Mouse (Mus musculus): ENCODE results near the gene Tmem121. TPM values are rescaled to one million over a fixed set of nuclear protein-coding genes. Genes with fewer than 3 reads are reported as not detected.

The Tmem121 gene
- total RNA-seq, 2 experiments from 2014 or later: 0.33 to 0.47 TPM

DNA sequence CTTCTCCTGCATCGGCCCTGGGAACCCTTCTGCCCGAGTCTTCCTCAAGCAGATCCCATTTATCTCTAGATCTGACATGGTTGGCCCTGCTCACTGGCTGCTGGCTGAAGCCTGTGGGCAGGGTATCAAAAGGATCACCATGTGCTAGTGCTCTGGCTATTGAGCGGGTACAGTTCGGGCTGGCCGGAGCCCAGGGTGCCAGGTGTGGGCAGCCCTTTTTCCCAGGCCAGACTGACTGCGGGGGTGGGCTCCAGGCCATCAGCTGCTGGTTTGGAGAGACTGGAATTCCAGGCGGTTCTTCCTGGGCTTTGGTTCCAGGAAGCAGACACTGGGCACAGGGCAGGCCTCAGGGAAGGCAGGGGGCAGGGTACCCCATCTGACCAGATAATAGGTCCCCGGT, 38.2 kb upstream of the Tmem121 start:
- DNase-seq: peak; percentile 79
- intact Hi-C loops (cut with DNase I; ENCODE audit: low total_unique reads): no loop called here

DNA sequence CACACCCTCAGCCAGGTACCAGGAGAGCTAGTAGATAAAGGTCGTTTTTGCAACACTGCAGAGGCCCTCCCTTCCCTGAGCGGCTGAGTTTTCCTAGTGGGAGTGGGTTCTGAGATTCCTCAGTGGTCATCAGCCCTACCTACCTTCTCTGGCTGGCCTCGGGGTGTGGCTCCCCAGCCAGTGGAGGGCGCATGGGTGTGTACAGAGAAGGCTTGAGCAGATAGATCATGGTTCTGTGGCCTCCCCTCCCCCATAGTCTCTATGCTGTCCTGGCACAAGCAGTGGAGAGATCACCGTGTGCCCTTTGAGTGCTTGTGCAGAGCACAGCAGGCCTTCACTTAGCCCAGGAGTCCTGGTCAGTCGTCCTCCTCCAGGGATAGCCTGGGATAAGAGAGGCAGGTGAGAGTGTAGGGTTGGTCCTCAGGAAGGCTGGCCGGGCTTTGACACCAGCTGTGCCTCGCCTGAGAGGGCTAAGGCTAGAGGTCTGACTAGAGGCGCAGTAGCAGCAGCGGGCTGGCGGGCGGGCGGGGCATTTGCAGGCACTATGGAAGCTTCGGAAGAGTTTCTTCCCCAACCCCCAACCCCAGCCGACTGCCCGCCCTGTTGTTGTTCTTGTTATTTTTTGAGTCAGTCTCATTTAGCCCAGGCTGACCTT, 37.2 kb upstream of the Tmem121 start:
- intact Hi-C loops (cut with DNase I; ENCODE audit: low total_unique reads): no loop called here
- DNase-seq: peak; percentile 57

DNA sequence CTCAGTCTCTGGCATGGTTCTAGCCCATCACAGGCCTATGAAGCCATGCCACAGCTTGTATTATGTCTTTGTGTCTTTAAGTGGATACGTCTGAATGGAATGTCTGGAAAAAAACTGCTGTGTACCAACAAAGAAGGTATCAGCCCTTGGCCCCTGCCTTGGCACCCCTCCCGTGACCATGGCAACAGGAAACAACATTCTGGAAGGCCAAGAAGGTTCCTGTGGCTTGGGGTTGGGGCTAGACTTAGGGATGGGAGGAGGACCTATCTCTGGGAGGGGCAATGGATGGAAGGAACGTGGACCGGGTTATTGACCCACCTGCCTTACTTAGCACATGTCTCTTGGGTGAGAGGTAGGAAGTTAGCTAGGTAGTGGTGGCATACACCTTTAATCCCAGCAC, 36.4 kb upstream of the Tmem121 start:
- intact Hi-C loops (cut with DNase I; ENCODE audit: low total_unique reads): no loop called here
- no peak for DNase-seq

DNA sequence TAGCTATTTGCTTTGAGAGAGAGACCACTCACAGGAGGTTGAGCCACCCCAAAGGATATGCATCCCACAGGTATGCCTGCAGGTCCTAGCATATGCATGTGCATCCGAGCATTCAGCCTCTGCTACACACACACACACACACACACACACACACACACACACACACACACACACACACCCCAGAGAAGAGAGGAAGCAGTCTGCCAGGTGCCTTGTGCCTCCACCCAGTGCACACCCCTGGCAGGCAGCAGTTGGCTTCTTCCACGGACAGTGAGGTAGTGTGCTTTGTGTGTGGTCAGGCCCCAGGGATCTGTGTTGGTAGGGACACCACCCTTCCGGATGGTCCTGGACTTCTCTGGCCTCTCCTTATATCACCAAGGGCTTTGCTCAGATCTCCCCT, 35.8 kb upstream of the Tmem121 start:
- no peak for DNase-seq
- intact Hi-C loops (cut with DNase I; ENCODE audit: low total_unique reads): no loop called here

- DNase-seq: no peak
- intact Hi-C loops (cut with DNase I; ENCODE audit: low total_unique reads): no loop called here
These were observed 35.1 kb upstream of the Tmem121 start for GRCm38 (mm10) chr12:113150591-113150990.

GRCm38 (mm10) chr12:113151046-113151445, 34.7 kb upstream of the Tmem121 start:
- intact Hi-C loops (cut with DNase I; ENCODE audit: low total_unique reads): no loop called here
- DNase-seq: no peak

DNA sequence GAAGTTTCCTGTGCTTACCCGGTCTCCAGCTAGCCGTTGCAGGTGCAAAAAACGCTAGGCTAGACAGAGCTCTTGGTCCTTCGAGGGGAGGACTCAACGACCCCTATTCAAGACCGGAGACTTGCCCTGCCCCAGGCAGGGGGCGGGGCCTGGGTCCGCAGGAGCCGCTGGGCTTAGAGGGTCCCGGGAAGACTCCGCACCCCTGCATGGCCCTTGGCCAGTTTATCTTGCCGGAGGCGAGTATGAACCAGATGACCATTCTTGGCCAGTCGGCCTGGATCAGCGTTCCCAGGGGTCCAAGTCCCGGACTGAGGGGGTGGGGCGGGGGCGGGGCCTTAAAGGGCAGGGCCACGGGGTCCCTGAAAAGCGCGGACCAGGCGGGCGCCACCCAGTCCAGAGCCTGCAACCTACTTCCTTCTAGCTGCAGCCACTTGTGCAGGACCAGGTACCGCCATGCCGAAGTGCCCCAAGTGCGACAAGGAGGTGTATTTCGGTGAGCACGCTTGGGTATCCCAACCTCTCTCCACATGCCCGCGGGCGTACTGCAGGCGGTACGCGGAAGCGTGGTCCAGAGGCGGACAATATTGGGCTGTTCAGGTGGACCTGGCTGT, 34.0 kb upstream of the Tmem121 start:
- intact Hi-C loops (cut with DNase I; ENCODE audit: low total_unique reads): no loop called here
- DNase-seq: peak; percentile 61

DNA sequence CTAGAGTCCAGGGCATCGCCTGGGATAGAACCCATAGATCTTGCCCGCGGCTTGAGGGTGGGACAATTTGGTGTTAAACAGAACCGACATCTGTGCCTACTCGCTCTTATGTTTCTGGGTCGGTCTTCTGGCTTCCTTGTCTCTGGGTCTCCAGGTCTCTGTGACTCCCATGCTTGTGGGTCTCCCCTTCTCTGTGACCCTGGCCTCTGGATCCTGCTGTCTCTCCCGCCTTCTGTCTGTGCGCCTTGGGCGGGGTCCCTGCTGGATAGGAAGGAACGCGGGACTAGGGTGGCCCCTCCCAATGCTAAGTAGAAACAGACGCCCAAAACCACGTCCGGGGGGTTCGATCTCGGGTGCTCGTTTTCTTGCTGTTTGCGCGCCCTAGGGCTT, 33.5 kb upstream of the Tmem121 start:
- intact Hi-C loops (cut with DNase I; ENCODE audit: low total_unique reads): no loop called here
- peak; percentile 64 for DNase-seq

GRCm38 (mm10) chr12:113152991-113153525, 32.7 kb upstream of the Tmem121 start:
- no peak for DNase-seq
- intact Hi-C loops (cut with DNase I; ENCODE audit: low total_unique reads): no loop called here

GRCm38 (mm10) chr12:113153971-113154370, 31.8 kb upstream of the Tmem121 start:
- no peak for DNase-seq
- intact Hi-C loops (cut with DNase I; ENCODE audit: low total_unique reads): loop anchor here (2.0 kb wide), 1 partner anchor 37 kb away; no protein-coding TSS in a partner anchor

DNA sequence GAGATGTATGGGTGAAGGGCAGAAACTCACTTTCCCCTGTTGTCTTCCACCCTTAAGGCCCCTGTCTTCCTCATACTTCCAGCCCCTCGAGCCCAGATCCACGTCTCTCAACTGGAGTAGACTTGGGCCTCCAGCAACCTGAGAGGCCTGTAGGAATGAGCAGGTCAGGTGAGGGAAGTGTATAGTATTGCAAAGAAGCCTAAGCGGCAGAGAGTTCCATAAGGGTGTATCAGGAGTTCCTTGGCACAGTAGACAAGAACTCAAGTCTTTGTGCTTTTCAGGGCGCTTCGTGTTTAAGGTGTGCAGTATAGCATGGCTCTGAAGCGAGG, 31.0 kb upstream of the Tmem121 start:
- DNase-seq: no peak
- intact Hi-C loops (cut with DNase I; ENCODE audit: low total_unique reads): loop anchor here (2.0 to 5.0 kb wide), 2 partner anchors 38 to 147 kb away; no protein-coding TSS in a partner anchor

- intact Hi-C loops (cut with DNase I; ENCODE audit: low total_unique reads): loop anchor here (2.0 to 5.0 kb wide), 2 partner anchors 38 to 148 kb away; no protein-coding TSS in a partner anchor
- peak; percentile 49 for DNase-seq
These were observed 30.5 kb upstream of the Tmem121 start for GRCm38 (mm10) chr12:113155076-113155771.

DNA sequence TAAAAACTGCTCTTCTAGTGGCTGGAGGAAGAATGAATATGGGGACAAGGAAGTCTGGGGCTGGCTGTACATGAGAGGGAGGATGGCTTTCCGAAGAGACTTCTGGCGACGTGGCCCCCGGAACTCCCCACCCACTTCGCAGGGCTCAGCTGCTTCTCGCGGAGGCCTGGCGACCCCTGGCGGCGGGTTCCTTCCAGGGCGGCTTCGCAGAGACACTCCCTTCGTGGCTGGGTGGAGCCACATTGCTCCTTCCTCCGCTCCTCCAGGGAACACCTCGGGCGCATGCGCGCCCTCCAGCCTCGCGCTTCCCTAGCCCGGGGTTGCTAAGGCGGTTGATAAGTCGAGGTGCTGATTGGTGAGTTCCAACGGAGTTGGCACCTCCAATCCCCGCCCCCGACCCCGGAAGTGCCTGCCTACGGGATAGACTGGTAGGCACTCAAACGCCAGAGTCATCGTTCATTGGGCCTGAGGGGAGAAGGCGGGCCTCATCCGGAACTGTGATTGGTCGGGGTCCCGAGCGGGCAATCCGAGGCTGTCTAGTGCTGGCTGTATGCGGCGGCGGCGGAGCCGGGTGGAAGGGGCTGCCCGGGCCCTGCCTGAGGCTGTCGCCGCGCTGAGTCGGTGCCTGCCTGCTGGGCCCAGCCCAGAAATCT, 29.7 kb upstream of the Tmem121 start, which contains the start of gene Tedc1:
TSS of gene Tedc1 (plus strand) at position 535 of the 653 bp plus-strand sequence.
- intact Hi-C loops (cut with DNase I; ENCODE audit: low total_unique reads): loop anchor here (2.0 to 5.0 kb wide), 2 partner anchors 39 to 149 kb away; no protein-coding TSS in a partner anchor
- DNase-seq: peak; percentile 100

GRCm38 (mm10) chr12:113156540-113156929, 29.2 kb upstream of the Tmem121 start:
- DNase-seq: no peak
- intact Hi-C loops (cut with DNase I; ENCODE audit: low total_unique reads): loop anchor here (5.0 kb wide), 1 partner anchor 149 kb away; no protein-coding TSS in a partner anchor

DNA sequence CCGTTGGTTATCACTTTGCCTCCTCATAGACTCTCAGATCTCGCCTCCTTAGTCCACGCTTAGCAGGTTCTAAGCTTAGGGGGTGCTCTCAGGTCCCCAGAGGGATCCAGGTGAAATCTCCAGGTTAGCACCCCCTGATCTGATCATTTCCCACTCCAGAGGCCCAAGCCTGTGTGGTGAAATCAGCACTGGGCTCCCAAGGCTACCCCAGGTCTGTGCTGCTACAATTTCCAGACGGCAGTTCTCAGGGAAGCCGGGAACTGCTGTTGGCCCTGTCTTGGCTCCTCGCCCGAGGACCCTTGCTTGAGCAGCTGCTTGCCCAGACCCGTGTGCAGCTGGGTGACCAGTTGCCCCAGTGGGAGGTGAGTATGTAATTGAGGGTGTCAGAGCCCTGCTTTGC, 28.7 kb upstream of the Tmem121 start:
- no peak for DNase-seq
- intact Hi-C loops (cut with DNase I; ENCODE audit: low total_unique reads): loop anchor here (5.0 kb wide), 1 partner anchor 150 kb away; no protein-coding TSS in a partner anchor

DNA sequence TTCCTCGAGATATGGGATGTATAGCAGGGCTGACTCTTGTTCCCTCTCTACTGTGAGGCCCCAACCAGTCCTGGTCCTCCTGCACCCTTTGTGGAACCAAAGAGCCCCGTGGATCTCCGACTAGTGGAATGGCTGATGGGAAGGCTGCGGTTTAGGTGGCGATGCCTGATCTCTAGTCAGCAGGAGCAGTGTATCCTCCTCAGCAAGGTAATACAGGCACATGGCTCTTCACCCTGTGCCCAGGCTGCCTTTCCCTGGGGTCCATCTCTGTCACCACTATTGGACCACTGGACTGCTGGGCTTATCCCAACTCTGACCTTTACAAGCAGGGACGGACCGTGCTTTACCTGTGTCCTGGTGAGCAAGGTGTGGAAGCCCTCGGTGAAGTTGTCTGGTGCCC, 28.2 kb upstream of the Tmem121 start:
- intact Hi-C loops (cut with DNase I; ENCODE audit: low total_unique reads): loop anchor here (5.0 kb wide), 1 partner anchor 150 kb away; no protein-coding TSS in a partner anchor

GRCm38 (mm10) chr12:113157971-113158370, 27.8 kb upstream of the Tmem121 start:
- intact Hi-C loops (cut with DNase I; ENCODE audit: low total_unique reads): loop anchor here (5.0 kb wide), 1 partner anchor 151 kb away; no protein-coding TSS in a partner anchor
- no peak for DNase-seq

More for the DNA sequence above, 28.2 kb upstream of the Tmem121 start:
- no peak for DNase-seq

GRCm38 (mm10) chr12:113163561-113164006, 22.1 kb upstream of the Tmem121 start:
- DNase-seq: no peak
- intact Hi-C loops (cut with DNase I; ENCODE audit: low total_unique reads): no loop called here

DNA sequence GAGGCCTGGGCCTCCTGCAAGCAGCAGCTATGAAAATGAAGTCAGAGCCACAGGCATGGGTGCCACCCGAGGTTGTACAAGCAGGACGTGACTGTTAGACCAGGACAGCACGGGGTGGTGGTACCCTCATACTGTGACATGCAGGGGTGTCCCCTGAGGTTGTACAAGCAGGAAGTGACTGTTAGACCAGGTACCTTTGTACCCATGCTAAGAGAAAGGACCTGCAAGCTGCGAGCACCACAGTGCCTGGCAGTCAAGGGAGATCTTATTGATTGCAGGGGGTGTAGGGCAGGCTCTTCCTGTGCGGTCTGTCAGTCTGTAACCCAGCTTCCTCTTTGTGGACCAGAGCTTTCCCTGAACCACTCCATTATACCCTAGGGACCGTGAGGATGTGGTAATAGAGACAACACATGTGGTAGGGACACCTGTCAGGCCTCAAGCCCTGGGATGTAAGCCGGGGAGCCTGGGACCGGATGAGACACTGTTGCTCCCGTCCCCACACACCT, 17.6 kb upstream of the Tmem121 start:
- no peak for DNase-seq
- intact Hi-C loops (cut with DNase I; ENCODE audit: low total_unique reads): no loop called here

Measured in gastrocnemius, postnatal 14 days (tissue).